ENCODE assay signal across 8 mouse cellular contexts in genomic region chr14:51983855-51984246, GRCm38 (mm10). TPM values are rescaled to one million over a fixed set of nuclear protein-coding genes. Genes with fewer than 3 reads are reported as not detected.
DNase-seq lines count a peak whose midpoint lies in the region; ATAC-seq and TF ChIP-seq lines count a peak whose summit lies in the region.

No protein-coding gene starts in this region.

- peaks cover 18% of the 10 kb centered on the region for H3K36me3 ChIP-seq in heart, embryonic 13.5 days
- no peaks in the 10 kb centered on the region for H3K36me3 ChIP-seq in ES-E14 (ENCODE audit: control insufficient read depth, insufficient read depth, low read length, poor library complexity, severe bottlenecking)
- H3K36me3 ChIP-seq in hindbrain, embryonic 11.5 days (ENCODE audit: control insufficient read depth, insufficient read depth, low read length) = no peaks in the 10 kb centered on the region
- H3K36me3 ChIP-seq in midbrain, embryonic 10.5 days = peaks cover 23% of the 10 kb centered on the region

- peak overlapping the region; percentile 98 for H3K27ac ChIP-seq in heart, embryonic 13.5 days (replicated peaks)
- no peak overlapping the region for H3K27ac ChIP-seq in ES-E14 (ENCODE audit: insufficient read depth, low read depth, low read length, poor library complexity, severe bottlenecking)
- H3K27ac ChIP-seq in hindbrain, embryonic 11.5 days (ENCODE audit: low read depth, low read length) = peak overlapping the region; percentile 84
- H3K27ac ChIP-seq in midbrain, embryonic 10.5 days (replicated peaks) = peak overlapping the region; percentile 95

- H3K4me1 ChIP-seq in heart, embryonic 13.5 days = peaks cover 34% of the 10 kb centered on the region
- peaks cover 0 to 6% of the 10 kb centered on the region in 2 experiments; a peak in 2 of 4 replicates for H3K4me1 ChIP-seq in ES-E14 (ENCODE audit: control insufficient read depth in 2 of 2, insufficient read depth in 2 of 2, low read length in 2 of 2, poor library complexity in 1 of 2)
- H3K4me1 ChIP-seq in hindbrain, embryonic 11.5 days (replicated peaks; ENCODE audit: control insufficient read depth, insufficient read depth, low read length) = peaks cover 5% of the 10 kb centered on the region; the same call in 1 of the 2 replicates
- peaks cover 43% of the 10 kb centered on the region for H3K4me1 ChIP-seq in midbrain, embryonic 10.5 days

- peak overlapping the region; percentile 78 for H3K4me3 ChIP-seq in heart, embryonic 13.5 days
- peak overlapping the region; percentile 73 to 74; a peak in 3 of 4 replicates for H3K4me3 ChIP-seq in ES-E14 (ENCODE audit: insufficient read depth in 1 of 2, low read depth in 1 of 2, low read length in 2 of 2, poor library complexity in 1 of 2, severe bottlenecking in 1 of 2)
- peak overlapping the region; percentile 74 for H3K4me3 ChIP-seq in hindbrain, embryonic 11.5 days (ENCODE audit: low read depth, low read length)
- peak overlapping the region; percentile 82 for H3K4me3 ChIP-seq in midbrain, embryonic 10.5 days

- 13% methylated on average over 10 of the region's 10 CpGs for WGBS in heart, embryonic 13.5 days
- WGBS in hindbrain, embryonic 11.5 days = 9% methylated on average over 10 of the region's 10 CpGs
- WGBS in midbrain, embryonic 10.5 days = 6% methylated on average over 10 of the region's 10 CpGs

- no peaks in the 10 kb centered on the region; the same call in 1 of the 2 replicates for H3K27me3 ChIP-seq in heart, embryonic 13.5 days (replicated peaks)
- H3K27me3 ChIP-seq in hindbrain, embryonic 11.5 days (ENCODE audit: control insufficient read depth, insufficient read depth, low read length) = no peaks in the 10 kb centered on the region
- H3K27me3 ChIP-seq in midbrain, embryonic 10.5 days (ENCODE audit: low read depth, poor library complexity, severe bottlenecking) = 0 out of 2 replicates have a peak, but pooled peaks cover 9% of the 10 kb centered on the region

- intact Hi-C loops in heart, postnatal 10 days (cut with DNase I) = loop anchor here (5.0 kb wide), 2 partner anchors 52 to 77 kb away; no protein-coding TSS in a partner anchor

- H3K9me3 ChIP-seq in heart, embryonic 13.5 days = no peaks in the 10 kb centered on the region
- H3K9me3 ChIP-seq in ES-E14 (ENCODE audit: control insufficient read depth, insufficient read depth, low read depth, low read length) = no peaks in the 10 kb centered on the region
- no peaks in the 10 kb centered on the region for H3K9me3 ChIP-seq in hindbrain, embryonic 11.5 days (ENCODE audit: control insufficient read depth, low read length)
- no peaks in the 10 kb centered on the region for H3K9me3 ChIP-seq in midbrain, embryonic 10.5 days (replicated peaks)

- no peak for DNase-seq in heart, postnatal 10 days
- no peak for DNase-seq in ES-E14 (ENCODE audit: low read depth, low spot score)
- no peak for DNase-seq in hindbrain, embryonic 11.5 days (ENCODE audit: low spot score)
- no peak for DNase-seq in midbrain, embryonic 10.5 days (ENCODE audit: low spot score)
- no peak for DNase-seq in cerebellum, postnatal 4 days (ENCODE audit: low spot score in 2 of 2)
- DNase-seq in adrenal gland, postnatal 14 days = no peak

- peak overlapping the region; percentile 92 for H3K4me2 ChIP-seq in heart, embryonic 13.5 days
- H3K4me2 ChIP-seq in hindbrain, embryonic 11.5 days (replicated peaks; ENCODE audit: low read depth, low read length) = peak overlapping the region; percentile 93

- no peak for ATAC-seq in heart, embryonic 13.5 days (ENCODE audit: extremely low read depth, insufficient number of reproducible peaks, low FRiP score, low TSS enrichment)
- ATAC-seq in hindbrain, embryonic 11.5 days (ENCODE audit: low FRiP score) = no peak
- no peak for ATAC-seq in cerebellum, adult (ENCODE audit: insufficient number of reproducible peaks, low FRiP score, low TSS enrichment)

- peak overlapping the region; percentile 86 for H3K9ac ChIP-seq in heart, embryonic 13.5 days
- no peak overlapping the region for H3K9ac ChIP-seq in ES-E14 (ENCODE audit: insufficient read depth, low read depth, low read length, poor library complexity, severe bottlenecking)
- H3K9ac ChIP-seq in hindbrain, embryonic 11.5 days (ENCODE audit: low read depth, low read length) = peak overlapping the region; percentile 87

- in situ Hi-C loops in ES-E14 (cut with MboI; ENCODE audit: low sequenced_read_pairs in 2 of 2, unreplicated experiment in 2 of 2) = no loop called here

TF ChIP-seq in ES-E14, 5 proteins besides CTCF, POLR2A, EP300 and RAD21:
- TF ChIP-seq ZNF384 (IDR thresholded peaks at IDR 0.05; ENCODE audit: low read depth, low read length) (peak; percentile 57; the same call in 1 of the 2 replicates), HCFC1 (IDR thresholded peaks at IDR 0.05; ENCODE audit: borderline replicate concordance, insufficient read depth, low read length) (no peak)
TF ChIP-seq in ES-E14: peak in this region for 1.

RNA-seq across cellular contexts. Expression of gene Arhgef40, which starts 0.7 kb away (rescaled TPM):
- polyA plus RNA-seq in heart, embryonic 13.5 days (2015; fragmentation: Nextera tagmentation; extraction: Ambion mirVana) = 63.9 and 69.5 TPM in 2 replicates
- total RNA-seq in heart, postnatal 10 days (2021) = 10 to 100 TPM; 52.7 to 57.9 TPM
- 10.1 and 14.0 TPM in 2 replicates for total RNA-seq in ES-E14 (2012; rRNA removed)
- 58.5 and 58.8 TPM in 2 replicates for polyA plus RNA-seq in hindbrain, embryonic 11.5 days (2014; fragmentation: Nextera tagmentation; extraction: Ambion mirVana)
- 85.4 and 99.8 TPM in 2 replicates for polyA plus RNA-seq in midbrain, embryonic 10.5 days (2016; fragmentation: Nextera tagmentation; extraction: Ambion mirVana)
- 49.5 and 61.3 TPM in 2 replicates for total RNA-seq in adrenal gland, postnatal 14 days (2021)

RNA-seq across cellular contexts. Expression of gene Tmem253, which starts 31.6 kb away (rescaled TPM):
- 0.43 and 1.1 TPM in 2 replicates for polyA plus RNA-seq in heart, embryonic 13.5 days (2015; fragmentation: Nextera tagmentation; extraction: Ambion mirVana)
- 1 to 10 TPM in 1 of 2 experiments, under 1 TPM in 1; 0.82 to 1.7 TPM for total RNA-seq in heart, postnatal 10 days (2021)
- total RNA-seq in ES-E14 (2012; rRNA removed) = 3.6 and 7.7 TPM in 2 replicates
- polyA plus RNA-seq in hindbrain, embryonic 11.5 days (2014; fragmentation: Nextera tagmentation; extraction: Ambion mirVana) = 0.50 and 1.6 TPM in 2 replicates
- polyA plus RNA-seq in midbrain, embryonic 10.5 days (2016; fragmentation: Nextera tagmentation; extraction: Ambion mirVana) = 0.67 and 1.2 TPM in 2 replicates
- 3.7 and 4.4 TPM in 2 replicates for total RNA-seq in adrenal gland, postnatal 14 days (2021)

RNA-seq across cellular contexts. Expression of gene Zfp219, which starts 36.7 kb away (rescaled TPM):
- 14.5 and 15.6 TPM in 2 replicates for polyA plus RNA-seq in heart, embryonic 13.5 days (2015; fragmentation: Nextera tagmentation; extraction: Ambion mirVana)
- total RNA-seq in heart, postnatal 10 days (2021) = 10 to 100 TPM; 33.8 to 38.0 TPM
- total RNA-seq in ES-E14 (2012; rRNA removed) = 59.5 and 98.0 TPM in 2 replicates
- polyA plus RNA-seq in hindbrain, embryonic 11.5 days (2014; fragmentation: Nextera tagmentation; extraction: Ambion mirVana) = 55.3 and 67.1 TPM in 2 replicates
- polyA plus RNA-seq in midbrain, embryonic 10.5 days (2016; fragmentation: Nextera tagmentation; extraction: Ambion mirVana) = 89.4 and 96.6 TPM in 2 replicates
- total RNA-seq in adrenal gland, postnatal 14 days (2021) = 56.5 and 63.7 TPM in 2 replicates

RNA-seq across cellular contexts. Expression of gene Olfr221, which starts 58.4 kb away (rescaled TPM):
- not detected in 2 replicates for polyA plus RNA-seq in heart, embryonic 13.5 days (2015; fragmentation: Nextera tagmentation; extraction: Ambion mirVana)
- not detected for total RNA-seq in heart, postnatal 10 days (2021)
- total RNA-seq in ES-E14 (2012; rRNA removed) = not detected in 2 replicates
- polyA plus RNA-seq in hindbrain, embryonic 11.5 days (2014; fragmentation: Nextera tagmentation; extraction: Ambion mirVana) = not detected in 2 replicates
- polyA plus RNA-seq in midbrain, embryonic 10.5 days (2016; fragmentation: Nextera tagmentation; extraction: Ambion mirVana) = not detected in 2 replicates
- not detected in 2 replicates for total RNA-seq in adrenal gland, postnatal 14 days (2021)
